Mouse (Mus musculus): Measurements from ENCODE around the gene Fbxl8.

DNA sequence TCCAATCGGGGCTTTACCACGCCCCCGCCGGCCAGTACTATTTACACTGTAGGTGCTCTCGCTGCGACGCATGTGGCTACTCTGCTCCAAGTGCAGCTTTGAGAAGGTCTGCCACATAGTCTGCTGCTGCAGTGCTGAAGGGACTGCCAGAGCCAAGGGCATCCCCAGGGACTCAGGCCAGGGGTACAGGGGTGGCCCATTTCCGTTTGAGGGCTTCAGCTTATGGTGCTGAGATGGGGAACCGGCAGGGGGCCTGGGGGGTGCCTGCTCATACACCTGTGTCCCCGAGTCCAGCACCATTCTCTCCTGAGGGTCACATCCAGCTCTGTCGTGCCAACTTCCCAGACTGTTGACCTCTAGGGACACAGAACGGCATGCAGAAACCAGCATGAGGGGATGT is 21.1 kb downstream of the Fbxl8 start:
- no peak for TF ChIP-seq POLR2A (IDR thresholded peaks at IDR 0.05; ENCODE audit: low read depth, low read length)
- no peak for TF ChIP-seq CTCF (IDR thresholded peaks at IDR 0.05; ENCODE audit: borderline replicate concordance, insufficient read depth, low read length)

All from embryonic fibroblast, embryonic 13.5 days (primary cell).